Mouse (Mus musculus) lung, embryonic 14.5 days (tissue): ENCODE measurements at regions not wholly inside any gene's neighbourhood (a gene's known extent, or its start where the extent isn't known, plus 50 kb on each side); places are given as distances from the start of the nearest gene placed in this dataset.

Experiments
- ATAC-seq: fragments of 200-750 bp; cut with Nextera tagmentation; 2 replicates; pipeline ENCODE4 v1.8.0; 2017; ENCODE audit warnings: mild to moderate bottlenecking, moderate TSS enrichment, moderate library complexity; ENCODE audit not compliant: insufficient read depth
- DNase-seq: peaks from one replicate; pipeline ENCODE4 v3.0.0-alpha.2; 2015
- H3K27ac ChIP-seq: fragments of 300-500 bp; sonication (generic); 2 replicates; pipeline ENCODE4 v1.5.1; 2014; ENCODE audit warnings: low read depth, mild to moderate bottlenecking, moderate library complexity
- H3K27me3 ChIP-seq: fragments of 300-500 bp; sonication (generic); 2 replicates; pipeline ENCODE4 v1.6.1; 2014; ENCODE audit warnings: low read length, control low read depth; ENCODE audit not compliant: insufficient read depth
- H3K36me3 ChIP-seq: fragments of 300-500 bp; sonication (generic); 2 replicates; pipeline ENCODE4 v1.6.1; 2014; ENCODE audit warnings: control low read depth; ENCODE audit not compliant: insufficient read depth
- H3K4me1 ChIP-seq: fragments of 300-500 bp; sonication (generic); 2 replicates; pipeline ENCODE4 v1.6.1; 2014; ENCODE audit warnings: antibody characterized with exemption, control low read depth; ENCODE audit not compliant: insufficient read depth
- H3K4me2 ChIP-seq: fragments of 300-500 bp; sonication (generic); 2 replicates; pipeline ENCODE4 v1.6.1; 2014; ENCODE audit warnings: mild to moderate bottlenecking
- H3K4me3 ChIP-seq: fragments of 300-500 bp; sonication (generic); 2 replicates; pipeline ENCODE4 v1.5.1; 2014; ENCODE audit warnings: low read depth, low read length
- H3K9ac ChIP-seq: fragments of 300-500 bp; sonication (generic); 2 replicates; pipeline ENCODE4 v1.6.1; 2014
- H3K9me3 ChIP-seq: fragments of 300-500 bp; sonication (generic); 2 replicates; pipeline ENCODE4 v1.6.1; 2016; ENCODE audit warnings: low read depth, low read length, control low read depth
- CTCF ChIP-seq: IDR thresholded peaks from 2 replicates; pipeline ENCODE4 v1.5.1; 2016; ENCODE audit warnings: antibody characterized with exemption, low read depth
- WGBS: fragments of 180-500 bp; shearing (Covaris S2); extraction: QIAGEN DNeasy Blood & Tissue Kit; methylation state at CpG from one replicate; pipeline ENCODE4 v1.1.7; 2014; 5-methylcytosine and 5-hydroxymethylcytosine counted together

GRCm38 (mm10) chr17:84071855-84072254 is 115.9 kb downstream of the Zfp36l2 start:
- 86% methylated on average over 2 of the region's 2 CpGs for WGBS
- H3K9me3 ChIP-seq, result no peaks in the 10 kb centered on the region
- H3K4me3 ChIP-seq, result no peak overlapping the region
- H3K36me3 ChIP-seq, result no peaks in the 10 kb centered on the region
- no peak for DNase-seq
- TF ChIP-seq CTCF, result no peak
- peak overlapping the region; percentile 63; the same call in 1 of the 2 replicates for H3K27ac ChIP-seq
- peaks cover 5% of the 10 kb centered on the region; the same call in 1 of the 2 replicates for H3K4me1 ChIP-seq
- ATAC-seq, result no peak
- H3K4me2 ChIP-seq, result no peak overlapping the region
- H3K9ac ChIP-seq, result no peak overlapping the region
- H3K27me3 ChIP-seq, result no peaks in the 10 kb centered on the region

- Histone ChIP-seq H3K4me2 (no peak overlapping the region), H3K36me3 (no peaks in the 10 kb centered on the region), H3K4me3 (no peak overlapping the region), H3K4me1 (peaks cover 5% of the 10 kb centered on the region; the same call in 1 of the 2 replicates), H3K27me3 (no peaks in the 10 kb centered on the region), H3K27ac (no peak overlapping the region), H3K9ac (no peak overlapping the region), H3K9me3 (no peaks in the 10 kb centered on the region)
- WGBS, result 69% methylated on average over 3 of the region's 3 CpGs
- DNase-seq (no peak), ATAC-seq (no peak)
- TF ChIP-seq CTCF, result no peak
These were observed 117.2 kb downstream of the Zfp36l2 start for GRCm38 (mm10) chr17:84070596-84070995.

- H3K36me3 ChIP-seq, result no peaks in the 10 kb centered on the region
- no peak overlapping the region for H3K4me2 ChIP-seq
- no peaks in the 10 kb centered on the region for H3K27me3 ChIP-seq
- H3K4me1 ChIP-seq, result no peaks in the 10 kb centered on the region
- no peak overlapping the region for H3K27ac ChIP-seq
- DNase-seq (no peak), ATAC-seq (no peak)
- WGBS, result 76% methylated on average over 26 of the region's 26 CpGs
- H3K4me3 ChIP-seq, result no peak overlapping the region
- TF ChIP-seq CTCF, result no peak
- H3K9ac ChIP-seq, result no peak overlapping the region
- no peaks in the 10 kb centered on the region for H3K9me3 ChIP-seq
These were observed 120.6 kb downstream of the Zfp36l2 start for GRCm38 (mm10) chr17:84067102-84067501.

- Histone ChIP-seq H3K9ac (no peak overlapping the region), H3K27ac (no peak overlapping the region), H3K36me3 (no peaks in the 10 kb centered on the region), H3K4me3 (no peak overlapping the region), H3K4me2 (no peak overlapping the region), H3K27me3 (no peaks in the 10 kb centered on the region), H3K4me1 (peaks cover under 1% of the 10 kb centered on the region; the same call in 1 of the 2 replicates), H3K9me3 (no peaks in the 10 kb centered on the region)
- 54% methylated on average over 7 of the region's 7 CpGs for WGBS
- DNase-seq (no peak), ATAC-seq (no peak)
- TF ChIP-seq CTCF, result no peak
These were observed 124.0 kb downstream of the Zfp36l2 start for GRCm38 (mm10) chr17:84063791-84064190.

- DNase-seq (peak; percentile 87), ATAC-seq (peak; percentile 70; the same call in 1 of the 2 replicates)
- no peak overlapping the region for H3K4me2 ChIP-seq
- H3K9ac ChIP-seq, result no peak overlapping the region
- no peaks in the 10 kb centered on the region for H3K36me3 ChIP-seq
- no peak for TF ChIP-seq CTCF
- H3K4me1 ChIP-seq, result peaks cover 10% of the 10 kb centered on the region
- no peaks in the 10 kb centered on the region for H3K9me3 ChIP-seq
- 45% methylated on average over 6 of the region's 6 CpGs for WGBS
- H3K4me3 ChIP-seq, result no peak overlapping the region
- no peak overlapping the region for H3K27ac ChIP-seq
- no peaks in the 10 kb centered on the region for H3K27me3 ChIP-seq
These were observed 126.1 kb downstream of the Zfp36l2 start for GRCm38 (mm10) chr17:84061621-84062020.

GRCm38 (mm10) chr17:84056469-84056868 is 131.3 kb downstream of the Zfp36l2 start:
- DNase-seq (peak; percentile 45), ATAC-seq (peak; percentile 22; the same call in 1 of the 2 replicates)
- no peaks in the 10 kb centered on the region for H3K36me3 ChIP-seq
- H3K27ac ChIP-seq, result no peak overlapping the region; the same call in 1 of the 2 replicates
- H3K9ac ChIP-seq, result no peak overlapping the region
- H3K4me2 ChIP-seq, result no peak overlapping the region
- no peak for TF ChIP-seq CTCF
- 53% methylated on average over 4 of the region's 4 CpGs for WGBS
- H3K4me3 ChIP-seq, result no peak overlapping the region
- no peaks in the 10 kb centered on the region for H3K9me3 ChIP-seq
- H3K27me3 ChIP-seq, result no peaks in the 10 kb centered on the region
- H3K4me1 ChIP-seq, result peaks cover 12% of the 10 kb centered on the region

- DNase-seq (no peak), ATAC-seq (no peak)
- Histone ChIP-seq H3K9me3 (no peaks in the 10 kb centered on the region; the same call in 1 of the 2 replicates), H3K4me3 (no peak overlapping the region), H3K36me3 (no peaks in the 10 kb centered on the region), H3K27me3 (no peaks in the 10 kb centered on the region), H3K4me1 (peaks cover 13% of the 10 kb centered on the region), H3K4me2 (no peak overlapping the region), H3K27ac (no peak overlapping the region), H3K9ac (no peak overlapping the region)
- 78% methylated on average over 8 of the region's 8 CpGs for WGBS
- no peak for TF ChIP-seq CTCF
These were observed 135.3 kb downstream of the Zfp36l2 start for GRCm38 (mm10) chr17:84052437-84052836.
